Mouse (Mus musculus) forebrain, postnatal 0 days (tissue): Measurements from ENCODE around the gene Dmkn. TPM values are rescaled to one million over a fixed set of nuclear protein-coding genes. Genes with fewer than 3 reads are reported as not detected.

ENCODE experiments used
- ATAC-seq: fragments of 200-750 bp; cut with Nextera tagmentation; 2 replicates; pipeline ENCODE4 v1.8.0; 2017; ENCODE audit warnings: mild to moderate bottlenecking, moderate library complexity
- DNase-seq: peaks from one replicate; pipeline ENCODE4 v3.0.0-alpha.2; 2015
- H3K27ac ChIP-seq: fragments of 300-500 bp; sonication (generic); 2 replicates; pipeline ENCODE4 v1.5.1; 2014; ENCODE audit warnings: low read depth, mild to moderate bottlenecking, antibody characterized with exemption, low read length, moderate library complexity, mixed read lengths
- H3K27me3 ChIP-seq: fragments of 300-500 bp; sonication (generic); 2 replicates; pipeline ENCODE4 v1.6.1; 2014; ENCODE audit warnings: mild to moderate bottlenecking, low read length, mixed read lengths; ENCODE audit not compliant: insufficient read depth
- H3K36me3 ChIP-seq: fragments of 300-500 bp; sonication (generic); 2 replicates; pipeline ENCODE4 v1.6.1; 2014; ENCODE audit warnings: mild to moderate bottlenecking, moderate library complexity; ENCODE audit not compliant: insufficient read depth
- H3K4me1 ChIP-seq: fragments of 300-500 bp; sonication (generic); 2 replicates; pipeline ENCODE4 v1.6.1; 2014; ENCODE audit warnings: antibody characterized with exemption; ENCODE audit not compliant: insufficient read depth
- H3K4me2 ChIP-seq: fragments of 300-500 bp; sonication (generic); 2 replicates; pipeline ENCODE4 v1.6.1; 2014; ENCODE audit warnings: low read depth, mild to moderate bottlenecking, moderate library complexity
- H3K4me3 ChIP-seq: fragments of 300-500 bp; sonication (generic); 2 replicates; pipeline ENCODE4 v1.5.1; 2014; ENCODE audit warnings: low read depth, low read length, mixed read lengths
- H3K9ac ChIP-seq: fragments of 300-500 bp; sonication (generic); 2 replicates; pipeline ENCODE4 v1.6.1; 2014; ENCODE audit warnings: mild to moderate bottlenecking
- H3K9me3 ChIP-seq: fragments of 300-500 bp; sonication (generic); 2 replicates; pipeline ENCODE4 v1.6.1; 2016; ENCODE audit warnings: low read length
- CTCF ChIP-seq: sonication (generic); IDR thresholded peaks from 2 replicates; pipeline ENCODE4 v1.5.1; 2016; ENCODE audit warnings: antibody characterized with exemption, control low read depth, low read depth
- WGBS: fragments of 180-500 bp; shearing (Covaris S2); extraction: QIAGEN DNeasy Blood & Tissue Kit; methylation state at CpG from one replicate; pipeline ENCODE4 v1.1.7; 2014; 5-methylcytosine and 5-hydroxymethylcytosine counted together
- polyA plus RNA-seq: library from polyadenylated mRNA; unstranded; fragments of >200 nt; fragmentation: Nextera tagmentation; extraction: Ambion mirVana; gene quantifications from 2 replicates; pipeline ENCODE4 v1.2.1, GENCODE M21; 2015
- total RNA-seq: library from RNA; depleted of rRNA; stranded (reverse); fragments of >200 nt; gene quantifications from 2 replicates; pipeline ENCODE4 v1.2.3, GENCODE M21; 2014

The Dmkn gene
- total and polyA plus RNA-seq, 2 experiments from 2014 or later, result 5.2 to 7.2 TPM

GRCm38 (mm10) chr7:30744022-30744598 is 19.4 kb upstream of the Dmkn start:
- 48% methylated on average over 4 of the region's 4 CpGs for WGBS

GRCm38 (mm10) chr7:30747525-30748204 is 15.9 kb upstream of the Dmkn start:
- H3K27ac ChIP-seq, result no peak overlapping the region
- DNase-seq, result no peak
- H3K27me3 ChIP-seq, result no peaks in the 10 kb centered on the region
- no peak for ATAC-seq
- no peak overlapping the region for H3K4me3 ChIP-seq
- H3K9me3 ChIP-seq, result no peaks in the 10 kb centered on the region
- no peak overlapping the region for H3K9ac ChIP-seq
- WGBS, result 88% methylated on average over 7 of the region's 7 CpGs
- no peaks in the 10 kb centered on the region for H3K4me1 ChIP-seq
- no peaks in the 10 kb centered on the region; the same call in 1 of the 2 replicates for H3K36me3 ChIP-seq
- no peak overlapping the region for H3K4me2 ChIP-seq
- no peak for TF ChIP-seq CTCF

More at GRCm38 (mm10) chr7:30744022-30744598, 19.4 kb upstream of the Dmkn start:
- peaks cover 8% of the 10 kb centered on the region; the same call in 1 of the 2 replicates for H3K36me3 ChIP-seq
- H3K4me3 ChIP-seq, result no peak overlapping the region
- H3K9me3 ChIP-seq, result no peaks in the 10 kb centered on the region
- ATAC-seq (no peak), DNase-seq (peak; percentile 6)
- H3K27me3 ChIP-seq, result no peaks in the 10 kb centered on the region
- TF ChIP-seq CTCF, result no peak
- H3K4me2 ChIP-seq, result no peak overlapping the region
- H3K27ac ChIP-seq, result no peak overlapping the region
- H3K4me1 ChIP-seq, result no peaks in the 10 kb centered on the region
- H3K9ac ChIP-seq, result no peak overlapping the region

GRCm38 (mm10) chr7:30749824-30750606 is 13.5 kb upstream of the Dmkn start:
- no peaks in the 10 kb centered on the region for H3K9me3 ChIP-seq
- peaks cover 3% of the 10 kb centered on the region; the same call in 1 of the 2 replicates for H3K36me3 ChIP-seq
- ATAC-seq (no peak), DNase-seq (no peak)
- H3K27ac ChIP-seq, result no peak overlapping the region
- H3K27me3 ChIP-seq, result no peaks in the 10 kb centered on the region
- no peak overlapping the region for H3K4me2 ChIP-seq
- TF ChIP-seq CTCF, result no peak
- WGBS, result 90% methylated on average over 13 of the region's 13 CpGs
- no peak overlapping the region for H3K4me3 ChIP-seq
- no peak overlapping the region for H3K9ac ChIP-seq
- H3K4me1 ChIP-seq, result no peaks in the 10 kb centered on the region

- Histone ChIP-seq H3K4me2 (no peak within 1 kb of the TSS), H3K27me3 (no peaks in the 10 kb centered on the region), H3K9ac (no peak within 1 kb of the TSS), H3K4me1 (no peaks in the 10 kb centered on the region), H3K27ac (no peak within 1 kb of the TSS), H3K4me3 (no peak within 1 kb of the TSS), H3K9me3 (no peaks in the 10 kb centered on the region), H3K36me3 (peaks cover 13% of the 10 kb centered on the region)
- TF ChIP-seq CTCF, result no peak
- no peak for ATAC-seq
- DNase-seq, result no peak
- WGBS, result 78% methylated on average over 5 of the region's 5 CpGs
These were observed 12.4 kb upstream of the Dmkn start, which contains the start of gene Sbsn for GRCm38 (mm10) chr7:30751086-30751669. Gene Sbsn, plus strand, starts transcription at chr7:30751471.

GRCm38 (mm10) chr7:30757001-30757400 is 6.6 kb upstream of the Dmkn start:
- H3K36me3 ChIP-seq, result peaks cover 17% of the 10 kb centered on the region
- no peaks in the 10 kb centered on the region for H3K4me1 ChIP-seq
- H3K4me3 ChIP-seq, result no peak overlapping the region
- H3K9me3 ChIP-seq, result no peaks in the 10 kb centered on the region
- no peak for TF ChIP-seq CTCF
- WGBS, result 59% methylated on average over 3 of the region's 3 CpGs
- H3K4me2 ChIP-seq, result no peak overlapping the region
- DNase-seq (no peak), ATAC-seq (no peak)
- H3K9ac ChIP-seq, result no peak overlapping the region
- H3K27ac ChIP-seq, result no peak overlapping the region
- H3K27me3 ChIP-seq, result no peaks in the 10 kb centered on the region

- no peaks in the 10 kb centered on the region for H3K4me1 ChIP-seq
- no peaks in the 10 kb centered on the region for H3K27me3 ChIP-seq
- no peak overlapping the region for H3K27ac ChIP-seq
- H3K9ac ChIP-seq, result no peak overlapping the region
- peak; percentile 39 for TF ChIP-seq CTCF
- DNase-seq, result no peak
- 48% methylated on average over 4 of the region's 4 CpGs for WGBS
- H3K36me3 ChIP-seq, result peaks cover 17% of the 10 kb centered on the region
- no peak overlapping the region for H3K4me2 ChIP-seq
- ATAC-seq, result no peak; the same call in 1 of the 2 replicates
- H3K4me3 ChIP-seq, result no peak overlapping the region
- no peaks in the 10 kb centered on the region for H3K9me3 ChIP-seq
These were observed 4.7 kb upstream of the Dmkn start for GRCm38 (mm10) chr7:30758853-30759252.
